Comparison of ENCODE assay signal across 17 mouse cellular contexts in genomic region chr4:137642101-137642500, GRCm38 (mm10). TPM values are rescaled to one million over a fixed set of nuclear protein-coding genes. Genes with fewer than 3 reads are reported as not detected.
DNase-seq lines count a peak whose midpoint lies in the region; ATAC-seq and TF ChIP-seq lines count a peak whose summit lies in the region.
"Had no signal": no experiment of that assay in that cellular context is flagged by ENCODE, and none has a peak within 500 bp of the region (broad histone marks: within the 10 kb centered on the region; RNA-seq: fewer than 3 reads in every experiment).

No protein-coding gene starts in this region.

- no peak overlapping the region for H3K9ac ChIP-seq in intestine, embryonic 15.5 days
- H3K9ac ChIP-seq in liver, embryonic 16.5 days (ENCODE audit: low read depth, low read length), result no peak overlapping the region
- H3K9ac ChIP-seq in stomach, postnatal 0 days (ENCODE audit: low read length), result no peak overlapping the region
- H3K9ac ChIP-seq: forebrain, embryonic 15.5 days; hindbrain, embryonic 14.5 days; limb, embryonic 15.5 days had no signal

- H3K27me3 ChIP-seq in intestine, embryonic 15.5 days (replicated peaks), result no peaks in the 10 kb centered on the region
- no peaks in the 10 kb centered on the region for H3K27me3 ChIP-seq in liver, embryonic 16.5 days (ENCODE audit: control insufficient read depth, insufficient read depth, low read depth, low read length)
- no peaks in the 10 kb centered on the region for H3K27me3 ChIP-seq in stomach, postnatal 0 days (ENCODE audit: control insufficient read depth, insufficient read depth, low read length)
- no peaks in the 10 kb centered on the region for H3K27me3 ChIP-seq in limb, embryonic 10.5 days (ENCODE audit: low read depth, poor library complexity, severe bottlenecking)
- H3K27me3 ChIP-seq: forebrain, embryonic 15.5 days; limb, embryonic 15.5 days had no signal

- WGBS in intestine, embryonic 15.5 days, result 51% methylated on average over 2 of the region's 2 CpGs
- WGBS in liver, embryonic 16.5 days (ENCODE audit: insufficient replicate concordance), result 60% methylated on average over 2 of the region's 2 CpGs
- 50% methylated on average over 2 of the region's 2 CpGs for WGBS in stomach, postnatal 0 days
- WGBS in limb, embryonic 10.5 days, result 75% methylated on average over 2 of the region's 2 CpGs

- DNase-seq in layer of hippocampus, adult 2 months (ENCODE audit: low spot score in 2 of 2), result no peak
- no peak for DNase-seq in layer of hippocampus, postnatal 36 days
- peak; percentile 33 for DNase-seq in stomach, postnatal 0 days (ENCODE audit: low spot score)
- no peak for DNase-seq in limb, embryonic 10.5 days (ENCODE audit: low spot score)
- no peak for DNase-seq in ovary, postnatal 14 days (ENCODE audit: low spot score)
- DNase-seq: cerebellum, adult 8-10 months; heart, postnatal 14 days; lung, postnatal 4 days; right cerebral cortex, postnatal 4 days had no signal

- H3K4me1 ChIP-seq in intestine, embryonic 15.5 days (replicated peaks), result 0 out of 2 replicates have a peak, but pooled peaks cover 7% of the 10 kb centered on the region
- H3K4me1 ChIP-seq in liver, embryonic 16.5 days (ENCODE audit: control insufficient read depth, low read depth, low read length), result peaks cover 5% of the 10 kb centered on the region; the same call in 1 of the 2 replicates
- no peaks in the 10 kb centered on the region for H3K4me1 ChIP-seq in stomach, postnatal 0 days (replicated peaks; ENCODE audit: control insufficient read depth, insufficient read depth)
- no peaks in the 10 kb centered on the region for H3K4me1 ChIP-seq in limb, embryonic 10.5 days
- H3K4me1 ChIP-seq: forebrain, embryonic 15.5 days; limb, embryonic 15.5 days had no signal

- TF ChIP-seq EP300 in stomach, postnatal 0 days (optimal IDR thresholded peaks at IDR 0.05), result no peak

- H3K36me3 ChIP-seq in intestine, embryonic 15.5 days, result peaks cover 32% of the 10 kb centered on the region
- peaks cover 39% of the 10 kb centered on the region for H3K36me3 ChIP-seq in liver, embryonic 16.5 days (ENCODE audit: control insufficient read depth, insufficient read depth)
- peaks cover 31% of the 10 kb centered on the region for H3K36me3 ChIP-seq in stomach, postnatal 0 days (ENCODE audit: control insufficient read depth, insufficient read depth, low read length)
- peaks cover 99% of the 10 kb centered on the region for H3K36me3 ChIP-seq in limb, embryonic 10.5 days

- TF ChIP-seq CTCF in layer of hippocampus, adult 2 months (conservative IDR thresholded peaks at IDR 0.05), result no peak
- no peak for TF ChIP-seq CTCF in stomach, postnatal 0 days (IDR thresholded peaks at IDR 0.05; ENCODE audit: low read depth)

- H3K4me3 ChIP-seq in layer of hippocampus, adult 2 months, result no peak overlapping the region
- H3K4me3 ChIP-seq in intestine, embryonic 15.5 days (replicated peaks), result no peak overlapping the region
- H3K4me3 ChIP-seq in liver, embryonic 16.5 days (ENCODE audit: low read depth, low read length), result no peak overlapping the region
- no peak overlapping the region for H3K4me3 ChIP-seq in stomach, postnatal 0 days (ENCODE audit: low read depth, low read length)
- H3K4me3 ChIP-seq in limb, embryonic 10.5 days, result no peak overlapping the region
- H3K4me3 ChIP-seq: forebrain, embryonic 15.5 days; limb, embryonic 15.5 days had no signal

- no peak overlapping the region; the same call in 1 of the 2 replicates for H3K4me2 ChIP-seq in intestine, embryonic 15.5 days (replicated peaks)
- no peak overlapping the region for H3K4me2 ChIP-seq in liver, embryonic 16.5 days (ENCODE audit: low read depth, low read length)
- H3K4me2 ChIP-seq in stomach, postnatal 0 days (replicated peaks; ENCODE audit: low read depth), result no peak overlapping the region
- H3K4me2 ChIP-seq: forebrain, embryonic 15.5 days; heart, embryonic 11.5 days; hindbrain, embryonic 14.5 days; limb, embryonic 15.5 days; midbrain, embryonic 11.5 days had no signal

- H3K27ac ChIP-seq in layer of hippocampus, adult 2 months, result peak overlapping the region; percentile 28; the same call in 1 of the 2 replicates
- H3K27ac ChIP-seq in intestine, embryonic 15.5 days, result peak overlapping the region; percentile 63
- peak overlapping the region; percentile 54 for H3K27ac ChIP-seq in liver, embryonic 16.5 days (ENCODE audit: low read length)
- peak overlapping the region; percentile 79 for H3K27ac ChIP-seq in stomach, postnatal 0 days (replicated peaks)
- H3K27ac ChIP-seq in limb, embryonic 10.5 days, result no peak overlapping the region
- H3K27ac ChIP-seq: forebrain, embryonic 15.5 days; hindbrain, embryonic 14.5 days; limb, embryonic 15.5 days had no signal

- H3K9me3 ChIP-seq in intestine, embryonic 15.5 days, result no peaks in the 10 kb centered on the region
- H3K9me3 ChIP-seq in liver, embryonic 16.5 days (replicated peaks; ENCODE audit: control insufficient read depth, low read length), result no peaks in the 10 kb centered on the region
- no peaks in the 10 kb centered on the region for H3K9me3 ChIP-seq in stomach, postnatal 0 days (ENCODE audit: control insufficient read depth, low read length)
- no peaks in the 10 kb centered on the region for H3K9me3 ChIP-seq in limb, embryonic 10.5 days (replicated peaks)
- H3K9me3 ChIP-seq: forebrain, embryonic 15.5 days; limb, embryonic 15.5 days had no signal

- ATAC-seq in intestine, embryonic 15.5 days, result peak; percentile 87
- ATAC-seq in liver, embryonic 16.5 days (ENCODE audit: low read depth), result peak; percentile 45
- ATAC-seq in stomach, postnatal 0 days (ENCODE audit: low FRiP score, low TSS enrichment), result peak; percentile 78
- ATAC-seq: activated CD4-positive, CD25-positive, alpha-beta regulatory T cell, adult 4 months; forebrain, embryonic 15.5 days had no signal

RNA-seq across cellular contexts. Expression of gene Rap1gap, which starts 22.4 kb away (rescaled TPM):
- total RNA-seq in layer of hippocampus, adult 2 months (2021), result 100 to 1,000 TPM; 281 to 291 TPM
- 100 to 1,000 TPM; 273 to 281 TPM for total RNA-seq in layer of hippocampus, postnatal 36 days (2021)
- polyA plus RNA-seq in intestine, embryonic 15.5 days (2015; fragmentation: Nextera tagmentation; extraction: Ambion mirVana), result 22.7 and 47.2 TPM in 2 replicates
- 3.0 and 4.4 TPM in 2 replicates for polyA plus RNA-seq in liver, embryonic 16.5 days (2015; fragmentation: Nextera tagmentation; extraction: Ambion mirVana)
- polyA plus RNA-seq in stomach, postnatal 0 days (2015; fragmentation: Nextera tagmentation; extraction: Ambion mirVana), result 70.1 and 73.0 TPM in 2 replicates
- 2.8 and 4.2 TPM in 2 replicates for polyA plus RNA-seq in limb, embryonic 10.5 days (2016; fragmentation: Nextera tagmentation; extraction: Ambion mirVana)

RNA-seq across cellular contexts. Expression of gene Usp48, which starts 48.5 kb away (rescaled TPM):
- total RNA-seq in layer of hippocampus, adult 2 months (2021), result 100 to 1,000 TPM; 142 to 160 TPM
- 100 to 1,000 TPM; 128 to 141 TPM for total RNA-seq in layer of hippocampus, postnatal 36 days (2021)
- 61.2 and 62.0 TPM in 2 replicates for polyA plus RNA-seq in intestine, embryonic 15.5 days (2015; fragmentation: Nextera tagmentation; extraction: Ambion mirVana)
- 26.3 and 27.1 TPM in 2 replicates for polyA plus RNA-seq in liver, embryonic 16.5 days (2015; fragmentation: Nextera tagmentation; extraction: Ambion mirVana)
- 30.0 and 35.4 TPM in 2 replicates for polyA plus RNA-seq in stomach, postnatal 0 days (2015; fragmentation: Nextera tagmentation; extraction: Ambion mirVana)
- polyA plus RNA-seq in limb, embryonic 10.5 days (2016; fragmentation: Nextera tagmentation; extraction: Ambion mirVana), result 76.0 and 80.2 TPM in 2 replicates
